Mouse (Mus musculus): ENCODE measurements around the gene Apopt1. TPM values are rescaled to one million over a fixed set of nuclear protein-coding genes. Genes with fewer than 3 reads are reported as not detected.
"Not testable (repeated sequence)": the region's sequence is repeated elsewhere in the genome, so short reads cannot be mapped to it uniquely, and the experiment has no call there.

Gene Apopt1
- total RNA-seq, 2 experiments from 2014 or later: 39.4 to 44.3 TPM

DNA sequence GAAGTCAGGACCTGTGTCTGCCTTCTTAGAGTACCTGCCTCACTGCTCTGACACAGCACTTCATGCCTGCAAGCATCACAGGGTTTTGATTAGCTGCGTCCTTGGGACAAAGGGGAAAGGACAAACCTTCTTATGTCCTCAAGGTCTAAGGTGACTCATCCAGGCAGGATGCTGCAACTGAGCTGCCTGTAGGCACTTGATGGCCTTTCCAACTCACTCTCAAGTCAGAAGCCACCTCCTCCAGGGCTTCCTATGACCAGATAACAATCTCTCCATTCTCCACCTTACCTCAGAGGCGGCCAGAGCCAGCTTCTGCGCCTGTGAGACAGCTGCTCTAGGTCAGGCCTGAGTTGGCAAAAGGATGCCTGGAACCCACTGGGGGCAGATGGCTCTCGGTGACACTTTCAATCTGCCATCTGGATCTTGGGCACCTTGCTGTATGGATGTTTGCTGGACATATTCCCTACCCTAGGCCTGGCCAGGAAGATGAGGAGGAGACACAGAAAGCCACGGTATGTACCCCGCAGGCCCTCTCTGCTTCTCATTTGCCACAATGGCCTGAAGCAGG, 14.6 kb upstream of the Apopt1 start:
- no peak for DNase-seq (ENCODE audit: low spot score in 2 of 2)
- intact Hi-C loops (cut with DNase I): no loop called here

- DNase-seq (ENCODE audit: low spot score in 2 of 2): peak; percentile 66 to 82
- intact Hi-C loops (cut with DNase I): no loop called here
These were observed 13.5 kb upstream of the Apopt1 start for GRCm38 (mm10) chr12:111699542-111699941.

GRCm38 (mm10) chr12:111700920-111701458, 12.1 kb upstream of the Apopt1 start:
- peak in 1 of 2 experiments; percentile 67 for DNase-seq (ENCODE audit: low spot score in 2 of 2)
- intact Hi-C loops (cut with DNase I): no loop called here

DNA sequence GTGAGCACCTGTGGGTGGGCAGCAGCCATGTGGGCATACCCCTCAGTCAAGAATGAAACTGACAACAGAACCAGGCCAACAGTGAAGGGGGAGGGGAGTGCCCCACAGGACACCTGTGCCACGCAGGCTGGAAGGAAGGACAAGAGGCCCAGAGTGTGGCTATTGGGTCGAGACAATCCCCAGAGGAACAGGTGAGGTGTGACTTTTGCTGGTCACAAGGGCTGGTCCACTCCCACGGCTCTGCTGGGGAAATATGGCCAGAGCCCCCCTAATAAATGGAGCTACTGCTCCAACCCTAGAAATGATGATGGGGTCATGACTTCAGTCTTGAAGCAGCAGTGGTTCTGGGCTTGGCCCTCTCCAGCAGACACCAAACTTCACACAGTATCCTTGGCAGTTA, 9.8 kb upstream of the Apopt1 start:
- DNase-seq (ENCODE audit: low spot score in 2 of 2): no peak
- intact Hi-C loops (cut with DNase I): no loop called here

- DNase-seq (ENCODE audit: low spot score in 2 of 2): no peak
- intact Hi-C loops (cut with DNase I): no loop called here
These were observed 8.5 kb upstream of the Apopt1 start for GRCm38 (mm10) chr12:111704609-111705008.

DNA sequence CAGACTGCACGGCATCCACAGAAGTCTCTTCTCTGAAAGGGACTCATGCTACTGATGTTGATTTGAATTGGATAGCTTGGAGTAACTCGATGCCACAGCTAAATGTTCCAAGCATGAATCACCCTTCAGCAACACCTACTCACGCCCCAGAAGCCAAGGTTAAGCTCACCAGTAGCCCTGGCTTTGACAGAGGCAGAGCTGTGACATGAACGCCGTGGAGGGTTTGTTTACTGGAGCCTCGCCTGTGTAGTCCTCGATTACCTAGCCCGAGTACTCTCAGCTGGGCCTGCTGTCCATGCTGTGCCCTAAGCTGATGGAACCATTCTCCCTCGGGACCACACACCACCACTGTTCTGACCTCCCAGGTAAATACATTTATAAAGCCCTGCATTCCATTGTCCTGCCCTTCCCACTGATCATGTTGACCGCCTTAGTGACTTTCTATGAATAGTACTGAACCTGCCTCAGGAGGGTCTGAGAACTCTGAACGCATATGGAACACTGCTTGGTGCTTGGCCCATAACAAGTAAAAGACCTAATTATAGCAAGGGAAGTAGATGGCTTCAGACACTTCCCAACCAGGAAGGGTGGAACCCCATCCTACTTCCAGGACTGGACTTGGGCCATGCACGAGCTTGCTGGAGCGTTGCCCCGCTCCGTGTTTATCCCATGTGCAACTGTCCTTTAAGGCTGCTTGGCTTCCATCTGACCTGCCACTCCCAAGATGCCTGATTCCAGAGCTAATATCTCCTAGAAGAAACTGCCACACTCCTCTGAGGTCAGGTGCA, 7.7 kb upstream of the Apopt1 start:
- intact Hi-C loops (cut with DNase I): no loop called here
- DNase-seq (ENCODE audit: low spot score in 2 of 2): no peak

DNA sequence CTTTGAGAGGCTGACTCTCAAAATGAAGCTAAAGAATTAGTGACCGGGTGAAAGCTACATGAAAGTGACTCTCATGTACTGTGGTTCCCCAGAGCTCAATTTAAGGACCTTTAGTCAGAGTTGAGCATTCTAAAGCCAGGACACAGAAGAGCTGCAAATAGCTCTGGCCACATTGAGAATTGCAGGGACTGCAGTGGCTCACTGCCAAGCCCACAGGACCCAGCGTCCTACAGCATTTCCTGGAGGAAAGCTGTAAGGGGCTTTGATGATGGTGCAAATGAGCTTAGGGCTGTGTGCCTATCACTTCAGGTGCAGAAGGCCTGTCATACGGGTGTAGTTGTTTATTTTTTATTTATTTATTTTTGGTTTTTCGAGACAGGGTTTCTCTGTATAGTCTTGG, 4.9 kb upstream of the Apopt1 start:
- intact Hi-C loops (cut with DNase I): no loop called here
- DNase-seq (ENCODE audit: low spot score in 2 of 2): no peak

DNA sequence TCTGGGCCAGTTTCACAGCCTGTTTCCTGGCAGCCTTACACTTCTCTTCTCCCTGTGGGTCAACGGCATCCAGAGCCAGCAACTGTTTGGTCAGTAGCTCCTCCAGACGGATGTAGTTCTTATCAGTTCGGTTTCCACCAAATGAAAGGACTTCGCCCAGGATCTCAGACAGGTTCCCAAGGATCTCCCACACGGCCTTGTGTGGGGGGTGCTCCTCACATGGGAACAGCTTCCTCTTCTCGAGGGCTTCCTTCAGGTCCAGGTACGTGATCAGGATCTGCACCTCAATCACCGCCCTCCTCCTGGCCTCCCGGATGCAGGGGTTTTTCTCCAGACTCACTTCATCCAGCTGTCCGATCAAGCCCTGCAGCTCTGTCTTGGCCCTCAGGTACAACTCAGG, 3.0 kb upstream of the Apopt1 start:
- intact Hi-C loops (cut with DNase I): loop anchor here (5.0 kb wide), 1 partner anchor 43 kb away; no protein-coding TSS in a partner anchor

GRCm38 (mm10) chr12:111712476-111712875, 585 bp upstream of the Apopt1 start:
- intact Hi-C loops (cut with DNase I): loop anchor here (5.0 kb wide), 1 partner anchor 45 kb away; no protein-coding TSS in a partner anchor
- no peak for DNase-seq (ENCODE audit: low spot score in 2 of 2)

More for the DNA sequence above, 3.0 kb upstream of the Apopt1 start:
- DNase-seq (ENCODE audit: low spot score in 2 of 2): no peak

DNA sequence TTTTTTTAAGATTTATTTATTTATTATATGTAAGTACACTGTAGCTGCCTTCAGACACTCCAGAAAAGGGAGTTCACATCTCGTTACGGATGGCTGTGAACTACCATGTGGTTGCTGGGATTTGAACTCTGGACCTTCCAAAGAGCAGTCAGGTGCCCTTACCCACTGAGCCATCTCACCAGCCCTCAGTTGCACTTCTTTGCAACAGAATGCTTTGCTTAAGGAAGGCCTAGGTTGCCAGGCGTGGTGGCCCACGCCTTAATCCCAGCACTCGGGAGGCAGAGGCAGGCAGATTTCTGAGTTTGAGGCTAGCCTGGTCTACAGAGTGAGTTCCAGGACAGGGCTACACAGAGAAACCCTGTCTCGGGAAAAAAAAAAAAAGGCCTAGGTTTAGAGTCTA, 819 bp downstream of the Apopt1 start:
- not testable (repeated sequence) for DNase-seq (ENCODE audit: low spot score in 2 of 2)
- intact Hi-C loops (cut with DNase I): loop anchor here (5.0 kb wide), 1 partner anchor 47 kb away; no protein-coding TSS in a partner anchor

DNA sequence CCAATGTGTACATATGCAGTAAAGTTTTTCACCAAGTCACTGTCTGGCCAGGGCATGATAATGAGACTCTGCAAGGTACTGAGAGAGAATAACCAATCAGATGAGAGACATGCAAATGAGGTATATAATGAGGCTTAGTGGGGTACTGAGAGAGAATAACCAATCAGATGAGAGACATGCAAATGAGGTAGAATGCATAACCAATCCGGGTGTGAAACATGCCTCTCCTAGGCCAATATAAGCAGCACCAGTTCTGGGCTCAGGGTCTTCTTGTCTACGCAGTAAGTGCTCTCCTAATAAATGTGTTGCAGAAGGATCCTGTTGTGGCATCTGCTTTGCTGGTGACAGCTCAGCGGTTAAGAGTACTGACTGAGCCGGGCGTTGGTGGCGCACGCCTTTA, 3.4 kb downstream of the Apopt1 start:
- intact Hi-C loops (cut with DNase I): no loop called here
- DNase-seq (ENCODE audit: low spot score in 2 of 2): no peak

- intact Hi-C loops (cut with DNase I): no loop called here
- DNase-seq (ENCODE audit: low spot score in 2 of 2): no peak
These were observed 5.6 kb downstream of the Apopt1 start for GRCm38 (mm10) chr12:111718656-111719055.

DNA sequence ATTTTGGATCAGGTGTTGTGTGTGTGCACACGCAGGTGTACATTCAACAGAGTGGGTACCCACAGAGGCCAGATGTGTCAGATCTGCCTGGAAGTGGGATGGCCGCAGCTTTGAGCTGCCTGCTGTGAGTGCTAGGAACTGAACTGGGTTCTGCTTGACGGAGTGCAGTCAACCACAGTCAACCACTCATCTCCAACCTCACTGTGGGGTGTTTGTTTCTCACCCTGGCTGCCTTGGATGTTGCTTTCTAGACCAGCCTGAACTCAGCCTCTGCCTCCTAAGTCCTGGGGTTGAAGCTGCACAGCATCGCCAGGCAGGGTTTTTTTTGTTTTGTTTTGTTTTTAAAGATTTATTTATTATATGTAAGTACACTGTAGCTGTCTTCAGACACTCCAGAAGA, 7.2 kb downstream of the Apopt1 start:
- no peak for DNase-seq (ENCODE audit: low spot score in 2 of 2)
- intact Hi-C loops (cut with DNase I): no loop called here

DNA sequence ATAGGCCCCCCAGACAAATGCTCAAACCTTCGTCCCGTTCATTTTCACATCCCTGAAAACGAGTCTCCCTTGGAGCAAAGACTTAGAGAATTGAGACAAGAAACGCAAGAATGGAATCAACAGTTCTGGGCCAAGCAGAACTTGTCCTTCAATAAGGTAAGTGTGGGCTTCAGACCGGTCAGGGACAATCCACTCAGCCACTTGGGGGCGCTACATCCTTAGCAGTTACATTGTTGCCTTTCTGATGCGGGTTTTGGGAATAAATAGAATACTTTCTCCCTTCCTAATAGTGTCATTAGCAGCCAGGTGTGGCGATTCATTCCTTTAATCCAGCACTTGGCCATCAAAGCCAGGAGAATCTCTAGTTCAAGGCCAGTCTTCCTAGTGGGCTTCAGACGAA, 9.6 kb downstream of the Apopt1 start:
- DNase-seq (ENCODE audit: low spot score in 2 of 2): peak in 1 of 2 experiments; percentile 66
- intact Hi-C loops (cut with DNase I): no loop called here

GRCm38 (mm10) chr12:111724638-111725337, 11.7 kb downstream of the Apopt1 start:
- no peak for DNase-seq (ENCODE audit: low spot score in 2 of 2)
- intact Hi-C loops (cut with DNase I): no loop called here

DNA sequence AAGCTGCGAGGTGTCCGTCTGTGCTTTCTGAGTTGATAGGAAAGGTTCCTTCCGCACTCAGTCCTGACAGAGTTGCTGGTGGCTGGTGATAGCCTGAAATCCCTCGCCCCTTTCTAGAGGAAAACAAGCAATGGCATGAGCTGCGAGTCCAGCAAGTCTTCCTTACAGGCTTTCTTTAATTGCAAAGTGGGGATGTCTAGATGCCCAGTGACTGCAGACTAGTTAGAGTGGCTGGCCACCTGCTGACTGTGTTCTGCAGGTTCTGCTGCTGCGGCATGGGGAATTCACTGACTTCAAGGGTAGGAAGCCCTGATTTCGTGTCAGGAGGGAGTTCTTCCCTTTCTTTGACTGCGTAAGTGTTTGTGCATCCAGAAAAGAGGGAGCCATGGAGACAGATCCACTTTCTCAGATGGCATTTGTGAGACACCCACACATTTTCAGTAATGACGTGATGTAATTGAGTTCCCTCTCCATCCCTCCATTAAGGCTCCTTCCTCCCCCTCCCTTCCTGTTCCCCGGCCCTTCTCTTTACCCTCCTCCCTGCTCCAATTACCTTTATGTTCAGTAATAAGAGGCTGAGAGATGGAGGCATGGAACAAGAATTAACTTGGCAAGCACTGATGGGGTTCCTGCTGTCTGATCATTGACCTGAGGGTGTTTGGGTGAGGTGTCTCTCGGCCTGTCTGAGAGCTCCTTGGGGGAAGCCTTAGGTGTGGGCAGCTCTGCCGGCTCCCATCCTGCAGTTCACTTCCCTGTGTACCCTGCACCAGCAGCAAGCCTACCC, 12.5 kb downstream of the Apopt1 start:
- DNase-seq (ENCODE audit: low spot score in 2 of 2): peak; percentile 66 to 91
- intact Hi-C loops (cut with DNase I): no loop called here

GRCm38 (mm10) chr12:111726122-111726463, 13.0 kb downstream of the Apopt1 start:
- intact Hi-C loops (cut with DNase I): no loop called here
- DNase-seq (ENCODE audit: low spot score in 2 of 2): peak; percentile 62 to 75

DNA sequence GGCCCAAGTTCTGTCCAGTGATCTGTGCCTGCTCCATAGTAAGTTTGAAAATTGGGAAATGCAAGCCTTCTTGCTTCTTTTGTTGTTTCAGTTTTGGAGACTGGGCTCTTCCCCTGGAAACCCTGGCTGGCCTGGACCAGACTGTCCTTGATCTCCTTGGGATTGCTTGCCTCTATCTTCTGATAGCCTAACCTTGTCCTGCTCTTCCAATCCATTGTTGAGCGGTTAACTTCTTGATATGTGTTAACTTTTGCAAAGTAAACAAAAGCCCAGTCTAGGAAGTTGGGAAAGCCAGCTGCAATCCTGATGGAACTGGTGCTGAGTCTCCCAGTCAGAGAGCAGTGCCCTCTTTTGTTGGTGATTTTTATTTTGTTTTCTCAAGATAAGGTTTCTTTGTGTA, 14.9 kb downstream of the Apopt1 start:
- intact Hi-C loops (cut with DNase I): no loop called here
- DNase-seq (ENCODE audit: low spot score in 2 of 2): no peak
